Mouse (Mus musculus) lung, embryonic 15.5 days (tissue): ENCODE results near the gene Abcc4. TPM values are rescaled to one million over a fixed set of nuclear protein-coding genes. Genes with fewer than 3 reads are reported as not detected.
A peak's percentile ranks its signal among the peaks of the same experiment; 100 is the strongest.
"Not testable (repeated sequence)": the region's sequence is repeated elsewhere in the genome, so short reads cannot be mapped to it uniquely, and the experiment has no call there.

Source experiments
- ATAC-seq: fragments of 200-750 bp; cut with Nextera tagmentation; 2 replicates; pipeline ENCODE4 v1.8.0; 2017; ENCODE audit warnings: moderate number of reproducible peaks, borderline replicate concordance; ENCODE audit not compliant: low FRiP score, low TSS enrichment; ENCODE audit errors: extremely low read depth
- H3K27ac ChIP-seq: fragments of 300-500 bp; sonication (generic); 2 replicates; pipeline ENCODE4 v1.5.1; 2015; ENCODE audit warnings: moderate library complexity, mild to moderate bottlenecking, inconsistent platforms
- H3K27me3 ChIP-seq: fragments of 300-500 bp; sonication (generic); 2 replicates; pipeline ENCODE4 v1.6.1; 2015; ENCODE audit warnings: inconsistent platforms
- H3K36me3 ChIP-seq: fragments of 300-500 bp; sonication (generic); 2 replicates; pipeline ENCODE4 v1.6.1; 2015; ENCODE audit warnings: inconsistent platforms
- H3K4me1 ChIP-seq: fragments of 300-500 bp; sonication (generic); 2 replicates; pipeline ENCODE4 v1.6.1; 2015; ENCODE audit warnings: inconsistent platforms
- H3K4me2 ChIP-seq: fragments of 300-500 bp; sonication (generic); 2 replicates; pipeline ENCODE4 v1.6.1; 2015; ENCODE audit warnings: inconsistent platforms, mild to moderate bottlenecking, moderate library complexity
- H3K4me3 ChIP-seq: fragments of 300-500 bp; sonication (generic); 2 replicates; pipeline ENCODE4 v1.5.1; 2015; ENCODE audit warnings: mild to moderate bottlenecking, inconsistent platforms
- H3K9ac ChIP-seq: fragments of 300-500 bp; sonication (generic); 2 replicates; pipeline ENCODE4 v1.6.1; 2015; ENCODE audit warnings: inconsistent platforms
- H3K9me3 ChIP-seq: fragments of 300-500 bp; sonication (generic); 2 replicates; pipeline ENCODE4 v1.6.1; 2016; ENCODE audit warnings: inconsistent platforms
- WGBS: fragments of 180-500 bp; shearing (Covaris S2); methylation state at CpG from one replicate; pipeline ENCODE4 v1.1.7; 2015; 5-methylcytosine and 5-hydroxymethylcytosine counted together
- polyA plus RNA-seq: library from polyadenylated mRNA; unstranded; fragments of >200 nt; fragmentation: Nextera tagmentation; extraction: Ambion mirVana; gene quantifications from 2 replicates; pipeline ENCODE4 v1.2.1, GENCODE M21; 2015

Gene Abcc4
- polyA plus RNA-seq, 1 experiment from 2014 or later: 2.3 TPM

DNA sequence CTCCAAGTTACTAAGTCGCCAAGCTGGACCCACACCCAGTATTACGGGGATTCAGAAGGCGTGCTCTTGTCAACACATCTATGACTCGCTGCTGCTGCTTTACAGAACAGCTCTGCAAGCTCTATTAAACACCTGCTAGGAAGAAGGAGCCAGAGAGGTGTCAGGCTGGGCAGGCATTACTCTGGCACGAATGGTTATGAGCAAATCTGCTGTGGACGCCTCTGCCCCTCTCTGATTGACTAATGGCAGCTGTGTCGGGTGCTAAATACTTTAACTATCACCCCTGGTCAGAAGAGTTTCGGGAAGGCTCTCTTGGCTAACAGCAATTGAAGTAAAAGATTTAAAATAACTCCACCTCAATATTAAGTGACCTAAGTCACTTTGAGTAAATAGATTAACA, 142.4 kb downstream of the Abcc4 start:
- ATAC-seq: no peak
- 58% methylated on average over 8 of the region's 8 CpGs for WGBS

DNA sequence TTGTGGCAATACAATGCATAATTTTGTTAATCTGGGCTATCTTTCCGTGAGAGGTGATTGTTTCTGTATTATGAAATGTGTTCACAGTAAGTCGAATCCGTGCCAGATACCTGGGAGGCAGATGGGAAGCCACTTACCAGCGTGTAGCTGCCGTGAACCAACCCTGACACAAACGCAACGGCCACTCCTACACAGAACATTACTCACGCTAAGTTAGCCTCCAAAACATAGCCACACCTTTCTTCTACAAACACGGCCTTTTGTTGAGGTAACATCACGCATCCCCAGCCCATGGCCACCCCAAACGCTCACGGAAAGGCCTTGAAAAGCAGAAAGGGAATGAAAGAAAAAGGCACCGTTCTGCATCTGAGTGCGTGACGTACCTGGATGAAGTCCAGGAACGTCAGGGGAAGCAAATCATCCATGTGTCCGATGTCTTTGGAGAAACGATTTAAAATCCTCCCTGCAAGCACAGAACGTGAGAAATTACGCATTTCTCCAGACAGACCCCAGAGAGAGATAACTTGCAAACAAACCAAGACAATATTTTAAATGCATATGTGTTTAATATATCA, 153.0 kb downstream of the Abcc4 start:
- peaks cover 12% of the 10 kb centered on the region for H3K4me1 ChIP-seq
- H3K4me3 ChIP-seq: no peak overlapping the region
- no peak overlapping the region for H3K9ac ChIP-seq
- H3K9me3 ChIP-seq: no peaks in the 10 kb centered on the region
- H3K27me3 ChIP-seq: no peaks in the 10 kb centered on the region; the same call in 1 of the 2 replicates
- H3K36me3 ChIP-seq: no peaks in the 10 kb centered on the region
- no peak overlapping the region for H3K27ac ChIP-seq
- H3K4me2 ChIP-seq: no peak overlapping the region
- WGBS: 82% methylated on average over 20 of the region's 20 CpGs
- ATAC-seq: no peak

More for the DNA sequence above, 142.4 kb downstream of the Abcc4 start:
- no peaks in the 10 kb centered on the region for H3K36me3 ChIP-seq
- no peak overlapping the region for H3K9ac ChIP-seq
- peaks cover 8% of the 10 kb centered on the region; the same call in 1 of the 2 replicates for H3K4me1 ChIP-seq
- H3K27ac ChIP-seq: no peak overlapping the region
- H3K4me2 ChIP-seq: no peak overlapping the region
- H3K9me3 ChIP-seq: no peaks in the 10 kb centered on the region
- H3K27me3 ChIP-seq: no peaks in the 10 kb centered on the region
- H3K4me3 ChIP-seq: no peak overlapping the region

DNA sequence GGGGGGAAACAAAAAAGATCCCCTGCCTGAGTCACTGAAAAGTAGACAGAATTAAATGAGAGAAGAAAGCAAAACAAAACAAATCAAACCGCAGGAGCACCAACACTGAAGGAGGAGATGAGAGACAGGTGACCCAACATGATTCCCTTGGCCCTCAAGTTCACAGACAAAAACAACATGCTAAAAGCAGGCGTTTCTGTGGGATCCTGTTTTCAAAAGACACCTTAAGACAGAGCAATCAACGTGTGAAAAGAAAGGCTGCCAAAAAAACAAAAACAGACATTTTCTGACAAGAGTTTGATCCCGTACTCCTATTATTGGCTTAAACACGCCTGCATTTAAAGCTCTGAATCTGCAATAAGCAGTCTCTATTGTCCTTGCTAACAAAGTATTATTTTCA, 153.6 kb downstream of the Abcc4 start:
- no peak overlapping the region for H3K27ac ChIP-seq
- H3K4me1 ChIP-seq: peaks cover 12% of the 10 kb centered on the region
- no peak for ATAC-seq
- H3K27me3 ChIP-seq: no peaks in the 10 kb centered on the region; the same call in 1 of the 2 replicates
- H3K9me3 ChIP-seq: no peaks in the 10 kb centered on the region
- H3K36me3 ChIP-seq: no peaks in the 10 kb centered on the region
- peak overlapping the region; percentile 61; the same call in 1 of the 2 replicates for H3K4me2 ChIP-seq
- H3K9ac ChIP-seq: no peak overlapping the region
- H3K4me3 ChIP-seq: no peak overlapping the region
- WGBS: 71% methylated on average over 5 of the region's 5 CpGs

DNA sequence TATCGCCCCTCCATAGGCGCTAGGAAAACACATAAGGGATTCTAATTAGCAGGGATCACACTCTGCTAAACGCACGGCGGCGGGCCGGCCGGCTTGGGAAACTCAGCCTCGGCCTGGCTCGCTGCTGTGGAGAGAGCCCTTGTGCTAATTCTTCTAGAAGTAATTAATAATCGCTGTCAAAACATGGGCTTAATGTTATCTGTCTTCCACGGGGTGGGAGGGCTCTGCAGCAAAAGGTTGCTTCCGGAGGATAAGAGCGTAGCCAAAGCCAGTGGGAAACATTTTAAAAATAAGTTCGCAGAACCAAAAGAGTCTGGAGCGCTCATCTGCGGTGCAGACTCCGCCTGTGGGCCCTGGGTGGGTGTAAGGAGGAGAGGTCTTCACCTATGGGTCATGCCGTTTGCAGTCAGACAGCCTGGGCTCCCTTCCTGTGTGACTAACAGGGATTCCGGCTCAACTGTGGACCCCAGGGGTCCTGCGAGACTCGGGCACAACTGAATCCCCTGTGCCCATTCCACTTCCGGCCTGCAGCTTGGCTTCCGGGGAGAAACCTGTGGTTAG, 154.2 kb downstream of the Abcc4 start:
- Histone ChIP-seq H3K27ac (no peak overlapping the region), H3K4me1 (peaks cover 12% of the 10 kb centered on the region), H3K27me3 (no peaks in the 10 kb centered on the region; the same call in 1 of the 2 replicates), H3K4me2 (peak overlapping the region; percentile 61), H3K9ac (no peak overlapping the region), H3K4me3 (peak overlapping the region; percentile 22), H3K9me3 (no peaks in the 10 kb centered on the region), H3K36me3 (no peaks in the 10 kb centered on the region)
- ATAC-seq: peak; percentile 46; the same call in 1 of the 2 replicates
- 6% methylated on average over 24 of the region's 24 CpGs for WGBS

DNA sequence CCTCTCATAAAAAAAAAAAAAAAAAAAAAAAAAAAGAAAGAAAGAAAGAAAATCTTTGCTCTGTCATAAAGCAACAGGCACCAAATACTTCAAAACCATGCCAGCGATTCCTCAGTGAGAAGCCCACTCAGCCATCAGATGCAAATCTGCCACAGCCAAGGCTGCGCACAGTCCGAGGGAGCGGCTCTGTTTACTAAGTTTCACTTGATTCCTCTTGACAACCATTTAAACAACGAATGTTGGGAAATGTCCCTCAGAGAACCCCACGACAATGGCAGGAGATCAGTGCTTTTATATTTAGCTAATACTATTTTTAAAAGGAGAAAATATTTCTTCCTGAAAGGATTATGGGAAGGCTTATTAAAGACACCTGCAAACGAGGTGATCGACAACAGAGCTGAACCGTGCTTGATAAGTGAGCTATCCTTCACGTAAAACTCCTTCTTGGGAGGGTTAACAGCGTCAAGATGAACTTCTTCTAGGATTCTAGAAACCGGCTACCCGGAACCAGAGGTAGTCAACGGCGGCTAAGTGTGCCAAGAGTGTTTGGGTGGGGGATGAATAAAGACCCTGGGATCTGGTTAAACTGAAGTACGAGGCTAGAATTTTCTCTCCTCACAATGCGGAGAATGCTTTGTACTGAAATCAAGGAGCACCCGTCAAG, 154.8 kb downstream of the Abcc4 start:
- peaks cover 12% of the 10 kb centered on the region for H3K4me1 ChIP-seq
- peak overlapping the region; percentile 61 for H3K4me2 ChIP-seq
- no peak overlapping the region for H3K9ac ChIP-seq
- H3K4me3 ChIP-seq: peak overlapping the region; percentile 22
- ATAC-seq: no peak
- no peaks in the 10 kb centered on the region for H3K36me3 ChIP-seq
- no peaks in the 10 kb centered on the region for H3K9me3 ChIP-seq
- WGBS: 6% methylated on average over 18 of the region's 18 CpGs
- no peaks in the 10 kb centered on the region; the same call in 1 of the 2 replicates for H3K27me3 ChIP-seq
- no peak overlapping the region for H3K27ac ChIP-seq

DNA sequence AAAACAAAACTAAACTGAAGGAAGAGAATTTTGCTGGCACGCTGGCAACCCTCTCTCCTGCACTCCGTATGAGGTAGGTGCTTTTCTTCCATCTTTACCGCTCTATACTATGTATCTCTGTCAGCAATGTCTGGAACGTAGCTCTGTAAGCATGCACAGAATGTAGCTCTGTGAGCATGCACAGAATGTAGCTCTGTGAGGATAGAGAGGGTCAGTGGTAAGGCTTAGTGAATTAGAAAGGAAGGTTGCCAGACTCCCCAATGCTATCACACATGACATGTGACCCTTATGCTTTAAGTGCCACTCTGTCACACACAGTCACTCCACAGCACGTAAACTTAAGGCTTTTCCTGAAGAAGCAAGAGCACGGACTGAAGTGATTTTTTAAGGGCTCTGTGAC, 161.5 kb downstream of the Abcc4 start:
- no peak overlapping the region for H3K27ac ChIP-seq
- no peaks in the 10 kb centered on the region for H3K36me3 ChIP-seq
- H3K9ac ChIP-seq: no peak overlapping the region
- H3K27me3 ChIP-seq: no peaks in the 10 kb centered on the region; the same call in 1 of the 2 replicates
- H3K4me1 ChIP-seq: no peaks in the 10 kb centered on the region
- H3K4me3 ChIP-seq: no peak overlapping the region
- no peak overlapping the region for H3K4me2 ChIP-seq
- no peak for ATAC-seq
- WGBS: 66% methylated on average over 6 of the region's 6 CpGs
- H3K9me3 ChIP-seq: no peaks in the 10 kb centered on the region

DNA sequence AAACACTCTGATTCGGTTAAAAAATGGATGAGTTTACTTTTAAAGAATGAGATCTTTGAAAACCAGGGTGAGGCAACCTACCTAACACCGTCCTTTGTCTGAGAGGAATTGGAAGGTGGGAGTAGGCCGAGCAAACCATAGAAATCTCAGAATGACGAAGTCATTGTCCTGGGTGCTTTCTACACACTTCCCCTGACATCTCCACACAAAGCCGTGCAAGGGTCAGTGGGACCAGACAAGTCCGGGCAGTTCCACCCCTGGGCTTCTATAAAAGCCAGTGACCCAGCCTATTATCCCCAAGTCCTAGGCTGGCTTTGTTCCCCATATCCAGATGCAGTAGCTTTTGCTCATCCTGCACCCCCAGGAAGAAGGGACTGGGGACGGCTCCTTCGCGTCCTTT, 163.1 kb downstream of the Abcc4 start:
- WGBS: 77% methylated on average over 9 of the region's 9 CpGs
- ATAC-seq: no peak
- no peaks in the 10 kb centered on the region for H3K36me3 ChIP-seq
- H3K27ac ChIP-seq: no peak overlapping the region
- no peaks in the 10 kb centered on the region for H3K4me1 ChIP-seq
- no peak overlapping the region for H3K9ac ChIP-seq
- no peak overlapping the region for H3K4me2 ChIP-seq
- H3K27me3 ChIP-seq: no peaks in the 10 kb centered on the region
- H3K9me3 ChIP-seq: no peaks in the 10 kb centered on the region
- H3K4me3 ChIP-seq: no peak overlapping the region

DNA sequence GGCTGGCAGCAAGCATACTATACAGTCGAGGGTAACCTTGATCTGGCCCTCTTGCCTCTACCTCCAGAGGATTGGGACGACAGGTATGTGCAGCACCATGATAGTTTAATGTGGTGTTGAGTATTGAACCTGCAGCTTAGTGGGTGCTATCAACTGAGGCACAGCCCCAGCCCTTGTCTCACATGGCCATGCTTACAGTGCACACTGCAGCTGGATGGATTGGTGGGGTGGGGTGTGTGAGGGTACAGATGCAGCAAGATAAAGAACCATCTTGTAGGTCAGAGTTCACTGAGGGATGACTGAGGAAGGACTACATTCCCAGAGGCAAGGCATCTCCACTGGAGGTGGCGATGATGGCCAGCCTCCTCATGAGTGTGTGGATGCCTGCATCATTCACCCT, 174.5 kb downstream of the Abcc4 start:
- 75% methylated on average over 3 of the region's 3 CpGs for WGBS

DNA sequence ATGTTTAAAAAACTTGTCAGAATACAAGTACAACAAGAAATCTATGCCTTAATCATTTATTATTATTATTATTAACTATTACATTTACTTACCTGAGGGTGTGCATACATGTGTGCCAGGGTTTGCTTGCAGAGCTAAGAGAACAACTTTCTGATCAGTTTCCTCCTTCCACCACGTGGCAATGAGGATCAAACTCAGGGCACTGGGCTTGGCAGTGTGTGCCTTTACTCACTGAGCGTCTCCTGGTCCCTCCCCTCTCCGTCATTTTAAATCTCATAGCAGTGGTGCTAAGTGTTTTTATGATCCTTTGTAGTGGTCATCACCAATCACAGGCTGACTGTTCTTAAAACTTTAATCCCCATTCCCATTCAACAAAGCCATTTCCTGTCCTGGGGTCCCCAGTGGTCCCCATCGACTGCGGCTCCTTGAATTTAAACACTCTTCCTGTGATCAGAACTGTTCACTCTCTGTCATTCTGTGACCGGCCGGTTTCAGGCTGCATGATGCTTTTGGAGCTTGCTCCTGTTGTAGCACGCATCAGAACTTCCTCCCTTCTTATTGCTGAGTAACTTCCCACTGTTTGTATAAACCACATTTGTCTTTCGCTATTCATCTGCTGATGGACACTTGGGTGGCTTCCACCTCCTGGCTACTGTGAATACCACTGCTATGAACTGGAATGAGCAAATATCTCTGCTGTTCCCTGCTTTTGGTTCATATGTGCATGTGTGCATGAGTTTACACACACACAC, 191.6 kb downstream of the Abcc4 start:
- no peak overlapping the region for H3K9ac ChIP-seq
- H3K4me2 ChIP-seq: no peak overlapping the region
- no peaks in the 10 kb centered on the region for H3K4me1 ChIP-seq
- 42% methylated on average over 9 of the region's 9 CpGs for WGBS
- H3K27ac ChIP-seq: no peak overlapping the region
- H3K27me3 ChIP-seq: no peaks in the 10 kb centered on the region
- H3K9me3 ChIP-seq: no peaks in the 10 kb centered on the region
- H3K4me3 ChIP-seq: no peak overlapping the region
- no peaks in the 10 kb centered on the region for H3K36me3 ChIP-seq
- ATAC-seq: no peak

More for the DNA sequence above, 174.5 kb downstream of the Abcc4 start:
- Histone ChIP-seq H3K4me3 (no peak overlapping the region), H3K27ac (no peak overlapping the region), H3K4me2 (no peak overlapping the region), H3K36me3 (no peaks in the 10 kb centered on the region), H3K4me1 (no peaks in the 10 kb centered on the region), H3K27me3 (no peaks in the 10 kb centered on the region), H3K9ac (no peak overlapping the region), H3K9me3 (no peaks in the 10 kb centered on the region)
- ATAC-seq: no peak

DNA sequence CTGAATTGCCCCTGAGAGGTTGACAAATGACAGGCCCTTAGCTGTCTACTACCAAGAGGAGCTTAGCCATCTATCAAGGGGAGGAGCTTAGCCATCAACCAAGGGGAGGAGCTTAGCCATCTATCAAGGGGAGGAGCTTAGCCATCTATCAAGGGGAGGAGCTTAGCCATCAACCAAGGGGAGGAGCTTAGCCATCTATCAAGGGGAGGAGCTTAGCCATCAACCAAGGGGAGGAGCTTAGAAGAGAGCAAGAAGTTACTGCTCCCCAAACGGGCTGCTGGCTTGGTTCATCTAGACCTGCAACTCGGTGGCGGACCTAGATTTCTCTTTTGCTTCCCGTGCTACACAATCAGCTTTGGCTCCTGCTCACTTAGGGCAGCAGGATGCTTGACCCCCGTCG, 194.3 kb downstream of the Abcc4 start:
- WGBS: 89% methylated on average over 6 of the region's 6 CpGs
- not testable (repeated sequence) for H3K9ac ChIP-seq, H3K27me3 ChIP-seq, H3K9me3 ChIP-seq, H3K27ac ChIP-seq, H3K4me3 ChIP-seq, H3K36me3 ChIP-seq, H3K4me2 ChIP-seq, ATAC-seq, H3K4me1 ChIP-seq

DNA sequence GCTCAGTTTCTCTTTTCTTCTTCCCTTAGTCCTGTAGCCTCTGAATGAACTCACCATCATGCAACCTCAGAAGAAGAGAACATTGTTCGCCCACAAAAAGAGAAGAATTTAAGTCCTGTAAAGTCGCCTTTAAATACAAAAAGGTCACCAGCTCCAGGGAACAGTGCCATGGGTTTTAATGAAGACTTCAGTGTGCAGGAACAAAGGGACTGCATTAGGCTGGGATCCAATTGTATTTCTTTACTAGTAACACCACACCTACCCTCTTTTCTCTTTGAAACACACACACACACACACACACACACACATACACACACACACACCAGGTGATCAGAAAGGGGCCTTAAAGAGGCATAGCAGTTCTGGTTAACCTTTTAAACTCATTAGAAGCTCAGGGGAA, 195.2 kb downstream of the Abcc4 start:
- Histone ChIP-seq H3K36me3 (no peaks in the 10 kb centered on the region), H3K4me2 (no peak overlapping the region), H3K27ac (no peak overlapping the region), H3K9me3 (no peaks in the 10 kb centered on the region), H3K4me3 (no peak overlapping the region), H3K27me3 (no peaks in the 10 kb centered on the region), H3K4me1 (peaks cover 5% of the 10 kb centered on the region), H3K9ac (no peak overlapping the region)
- no peak for ATAC-seq
- 85% methylated on average over 2 of the region's 2 CpGs for WGBS

DNA sequence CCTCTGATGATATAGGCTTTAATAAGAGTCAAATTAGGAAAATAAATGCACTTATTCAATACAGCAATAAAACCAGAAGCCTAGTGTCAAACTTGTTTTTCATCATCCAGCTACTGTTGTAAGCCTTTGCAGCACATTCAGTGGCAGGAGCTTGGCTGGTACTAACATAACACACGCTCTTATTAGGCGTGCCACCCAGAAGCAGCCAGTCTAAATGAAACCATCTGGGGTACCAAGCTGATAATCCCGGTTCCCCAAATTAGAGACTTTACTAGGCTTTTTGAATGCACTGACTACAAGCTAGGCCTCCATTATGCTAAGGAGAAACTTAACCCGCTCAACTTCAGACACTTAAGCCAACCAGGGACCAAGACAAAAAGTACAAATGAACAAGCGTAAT, 195.8 kb downstream of the Abcc4 start:
- WGBS: 89% methylated on average over 5 of the region's 5 CpGs
- H3K9ac ChIP-seq: no peak overlapping the region
- H3K4me2 ChIP-seq: no peak overlapping the region
- peaks cover 5% of the 10 kb centered on the region for H3K4me1 ChIP-seq
- H3K27ac ChIP-seq: no peak overlapping the region
- H3K27me3 ChIP-seq: no peaks in the 10 kb centered on the region
- ATAC-seq: no peak
- H3K9me3 ChIP-seq: no peaks in the 10 kb centered on the region
- H3K36me3 ChIP-seq: no peaks in the 10 kb centered on the region
- no peak overlapping the region for H3K4me3 ChIP-seq
